Mouse (Mus musculus) 416B (cell line): ENCODE measurements around the gene Dlgap3.

Experiments
- DNase-seq: peaks from one replicate; pipeline ENCODE4 v3.0.0; 2011; ENCODE audit warnings: low read depth

Dlgap3 gene

GRCm38 (mm10) chr4:127168914-127169345 lies at the start of gene Dlgap3:
Gene Dlgap3, plus strand, starts transcription at chr4:127169204.
- DNase-seq: no peak

GRCm38 (mm10) chr4:127123391-127123790 lies 45.6 kb upstream of the Dlgap3 start, which contains the start of gene Tmem35b:
Gene Tmem35b, plus strand, starts transcription at chr4:127123691.
- DNase-seq: no peak

- DNase-seq: no peak
These were observed 44.7 kb upstream of the Dlgap3 start for GRCm38 (mm10) chr4:127124331-127124730.

GRCm38 (mm10) chr4:127125834-127126463 lies 43.1 kb upstream of the Dlgap3 start:
- DNase-seq: peak; percentile 93

- DNase-seq: no peak
These were observed 34.3 kb upstream of the Dlgap3 start for GRCm38 (mm10) chr4:127134687-127135086.

- no peak for DNase-seq
These were observed 31.4 kb upstream of the Dlgap3 start for GRCm38 (mm10) chr4:127137591-127137990.

GRCm38 (mm10) chr4:127138486-127138885 lies 30.5 kb upstream of the Dlgap3 start:
- no peak for DNase-seq

- DNase-seq: no peak
These were observed 19.0 kb upstream of the Dlgap3 start for GRCm38 (mm10) chr4:127150031-127150430.

GRCm38 (mm10) chr4:127153345-127153744 lies 15.7 kb upstream of the Dlgap3 start:
- DNase-seq: no peak

GRCm38 (mm10) chr4:127155757-127156156 lies 13.2 kb upstream of the Dlgap3 start:
- DNase-seq: peak; percentile 43

GRCm38 (mm10) chr4:127157746-127158145 lies 11.3 kb upstream of the Dlgap3 start:
- no peak for DNase-seq

GRCm38 (mm10) chr4:127163926-127164325 lies 5.1 kb upstream of the Dlgap3 start:
- DNase-seq: no peak

- no peak for DNase-seq
These were observed 1.9 kb upstream of the Dlgap3 start for GRCm38 (mm10) chr4:127167096-127167495.

- no peak for DNase-seq
These were observed 1.3 kb upstream of the Dlgap3 start for GRCm38 (mm10) chr4:127167731-127168130.

- DNase-seq: no peak
These were observed 642 bp upstream of the Dlgap3 start for GRCm38 (mm10) chr4:127168211-127168913.

- no peak for DNase-seq
These were observed 580 bp downstream of the Dlgap3 start for GRCm38 (mm10) chr4:127169346-127170221.

- no peak for DNase-seq
These were observed 1.9 kb downstream of the Dlgap3 start for GRCm38 (mm10) chr4:127170866-127171265.

GRCm38 (mm10) chr4:127171341-127171905 lies 2.4 kb downstream of the Dlgap3 start:
- no peak for DNase-seq

GRCm38 (mm10) chr4:127172119-127172518 lies 3.1 kb downstream of the Dlgap3 start:
- DNase-seq: no peak

- DNase-seq: no peak
These were observed 3.6 kb downstream of the Dlgap3 start for GRCm38 (mm10) chr4:127172614-127173013.

GRCm38 (mm10) chr4:127173461-127173860 lies 4.5 kb downstream of the Dlgap3 start:
- DNase-seq: peak; percentile 53
